Mouse (Mus musculus) neural tube, embryonic 15.5 days (tissue): ENCODE results near the gene Nfia. TPM values are rescaled to one million over a fixed set of nuclear protein-coding genes. Genes with fewer than 3 reads are reported as not detected.

ENCODE experiments used
- ATAC-seq: fragments of 200-750 bp; cut with Nextera tagmentation; 2 replicates; pipeline ENCODE4 v1.8.0; 2017; ENCODE audit warnings: mild to moderate bottlenecking, moderate TSS enrichment, moderate library complexity; ENCODE audit not compliant: low FRiP score
- H3K27ac ChIP-seq: fragments of 300-500 bp; sonication (generic); replicated peaks from 2 replicates; pipeline ENCODE4 v1.5.1; 2015; ENCODE audit warnings: mild to moderate bottlenecking, inconsistent platforms
- H3K27me3 ChIP-seq: fragments of 300-500 bp; sonication (generic); replicated peaks from 2 replicates; pipeline ENCODE4 v1.6.1; 2015; ENCODE audit warnings: inconsistent platforms
- H3K36me3 ChIP-seq: fragments of 300-500 bp; sonication (generic); 2 replicates; pipeline ENCODE4 v1.6.1; 2015; ENCODE audit warnings: inconsistent platforms
- H3K4me1 ChIP-seq: fragments of 300-500 bp; sonication (generic); 2 replicates; pipeline ENCODE4 v1.6.1; 2015; ENCODE audit warnings: inconsistent platforms
- H3K4me2 ChIP-seq: fragments of 300-500 bp; sonication (generic); 2 replicates; pipeline ENCODE4 v1.6.1; 2015; ENCODE audit warnings: inconsistent platforms, mild to moderate bottlenecking, moderate library complexity
- H3K4me3 ChIP-seq: fragments of 300-500 bp; sonication (generic); replicated peaks from 2 replicates; pipeline ENCODE4 v1.5.1; 2015; ENCODE audit warnings: mild to moderate bottlenecking, inconsistent platforms
- H3K9ac ChIP-seq: fragments of 300-500 bp; sonication (generic); replicated peaks from 2 replicates; pipeline ENCODE4 v1.6.1; 2015; ENCODE audit warnings: mild to moderate bottlenecking, inconsistent platforms
- H3K9me3 ChIP-seq: fragments of 300-500 bp; sonication (generic); replicated peaks from 2 replicates; pipeline ENCODE4 v1.6.1; 2016; ENCODE audit warnings: inconsistent platforms
- WGBS: fragments of 180-500 bp; shearing (Covaris S2); methylation state at CpG from one replicate; pipeline ENCODE4 v1.1.7; 2015; ENCODE audit warnings: mixed read lengths; 5-methylcytosine and 5-hydroxymethylcytosine counted together
- polyA plus RNA-seq: library from polyadenylated mRNA; unstranded; fragments of >200 nt; fragmentation: Nextera tagmentation; extraction: Ambion mirVana; gene quantifications from 2 replicates; pipeline ENCODE4 v1.2.1, GENCODE M21; 2015

Nfia gene
- polyA plus RNA-seq, 1 experiment from 2014 or later: 36.0 TPM

DNA sequence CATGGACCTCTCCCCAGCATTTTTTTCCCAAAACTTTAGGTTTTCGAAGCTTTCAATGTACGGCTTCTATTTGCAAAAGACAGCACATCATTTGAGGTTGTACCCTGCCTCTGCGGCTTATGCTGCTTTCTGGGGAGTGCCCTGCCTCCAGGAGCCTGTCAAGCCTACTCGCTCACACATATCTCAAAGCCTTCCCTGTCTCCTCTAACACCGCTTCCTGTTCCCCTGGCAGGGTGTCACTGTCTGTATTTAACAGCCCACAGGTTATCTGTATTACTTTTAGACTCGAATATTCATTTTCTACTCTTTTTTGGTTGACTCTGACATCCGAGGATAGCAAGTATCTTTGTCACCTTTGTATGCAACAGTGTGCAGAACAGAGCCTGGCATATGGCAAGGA, 304.1 kb downstream of the Nfia start:
- no peak for ATAC-seq
- no peak overlapping the region for H3K9ac ChIP-seq
- H3K36me3 ChIP-seq: no peaks in the 10 kb centered on the region
- no peaks in the 10 kb centered on the region for H3K4me1 ChIP-seq
- no peak overlapping the region for H3K4me3 ChIP-seq
- no peak overlapping the region for H3K4me2 ChIP-seq
- H3K9me3 ChIP-seq: no peaks in the 10 kb centered on the region
- WGBS: 91% methylated on average over 7 of the region's 7 CpGs
- H3K27ac ChIP-seq: no peak overlapping the region
- H3K27me3 ChIP-seq: no peaks in the 10 kb centered on the region

DNA sequence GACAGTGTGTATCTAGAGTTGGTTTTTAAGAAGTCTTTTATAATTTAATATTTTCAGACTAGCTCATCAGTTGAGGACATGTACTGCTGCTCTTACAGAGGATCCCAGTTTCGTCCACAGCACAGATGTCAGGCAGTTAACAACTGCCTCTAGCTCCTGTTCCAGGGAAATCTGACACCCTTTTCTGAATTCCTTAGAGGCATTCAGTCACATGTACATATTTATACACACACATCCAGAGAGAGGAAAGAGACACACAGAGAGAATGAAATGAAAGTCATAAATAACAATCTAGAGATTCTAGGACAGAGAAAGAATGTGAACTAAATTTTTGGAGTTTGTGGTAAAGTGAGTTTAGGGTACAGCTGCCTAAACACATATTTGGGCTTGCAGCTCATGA, 308.1 kb downstream of the Nfia start:
- H3K4me3 ChIP-seq: no peak overlapping the region
- ATAC-seq: no peak
- no peaks in the 10 kb centered on the region for H3K9me3 ChIP-seq
- no peak overlapping the region for H3K4me2 ChIP-seq
- H3K9ac ChIP-seq: no peak overlapping the region
- no peak overlapping the region for H3K27ac ChIP-seq
- no peaks in the 10 kb centered on the region for H3K27me3 ChIP-seq
- no peaks in the 10 kb centered on the region for H3K4me1 ChIP-seq
- H3K36me3 ChIP-seq: no peaks in the 10 kb centered on the region
- WGBS: 50% methylated on average over 1 of the region's 1 CpGs

DNA sequence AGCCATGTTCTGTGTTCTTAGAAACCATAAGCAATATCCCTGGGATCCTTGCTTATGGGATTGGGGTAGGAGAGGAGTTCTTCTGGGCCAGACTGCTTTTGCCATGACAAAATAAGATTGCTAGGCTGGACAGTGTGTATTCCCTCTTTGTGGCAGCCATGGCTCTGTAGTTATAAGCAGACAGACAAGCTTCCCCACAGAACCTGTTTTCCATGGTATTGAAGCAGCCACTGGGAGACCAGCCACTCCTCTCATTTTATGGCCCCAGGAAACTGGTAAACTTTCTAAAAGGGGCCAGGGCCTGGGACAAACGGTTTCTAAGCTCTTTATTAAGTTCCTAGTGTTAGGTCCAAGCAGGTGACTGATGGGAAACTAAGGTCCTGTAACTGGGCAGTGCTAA, 309.4 kb downstream of the Nfia start:
- WGBS: 14% methylated on average over 1 of the region's 1 CpGs
- no peak overlapping the region for H3K9ac ChIP-seq
- no peak for ATAC-seq
- H3K27ac ChIP-seq: no peak overlapping the region
- no peak overlapping the region for H3K4me2 ChIP-seq
- H3K4me1 ChIP-seq: no peaks in the 10 kb centered on the region
- H3K36me3 ChIP-seq: no peaks in the 10 kb centered on the region
- no peak overlapping the region for H3K4me3 ChIP-seq
- no peaks in the 10 kb centered on the region for H3K27me3 ChIP-seq
- no peaks in the 10 kb centered on the region for H3K9me3 ChIP-seq

DNA sequence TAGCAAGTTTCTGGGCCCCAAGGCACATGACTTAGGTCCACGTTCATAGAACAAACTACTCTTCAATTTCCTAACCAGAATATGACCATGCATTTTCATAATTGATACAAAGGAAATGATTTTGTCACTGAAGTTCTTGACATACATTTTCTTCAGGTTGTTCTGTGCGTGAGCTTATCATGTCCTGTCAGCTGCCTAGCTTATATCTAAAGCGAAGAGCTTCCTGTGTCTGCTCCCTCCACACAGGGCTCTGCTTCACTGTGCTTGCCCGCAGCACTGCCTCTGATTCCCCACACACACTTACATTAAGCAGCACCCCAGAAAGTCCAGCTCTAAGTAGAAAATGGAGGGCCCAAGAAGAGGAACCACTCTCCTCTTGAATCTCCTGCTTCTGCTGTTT, 310.0 kb downstream of the Nfia start:
- Histone ChIP-seq H3K27me3 (no peaks in the 10 kb centered on the region), H3K9me3 (no peaks in the 10 kb centered on the region), H3K4me1 (no peaks in the 10 kb centered on the region), H3K27ac (no peak overlapping the region), H3K4me3 (no peak overlapping the region), H3K36me3 (no peaks in the 10 kb centered on the region), H3K9ac (no peak overlapping the region), H3K4me2 (no peak overlapping the region)
- no peak for ATAC-seq
- 91% methylated on average over 4 of the region's 4 CpGs for WGBS

DNA sequence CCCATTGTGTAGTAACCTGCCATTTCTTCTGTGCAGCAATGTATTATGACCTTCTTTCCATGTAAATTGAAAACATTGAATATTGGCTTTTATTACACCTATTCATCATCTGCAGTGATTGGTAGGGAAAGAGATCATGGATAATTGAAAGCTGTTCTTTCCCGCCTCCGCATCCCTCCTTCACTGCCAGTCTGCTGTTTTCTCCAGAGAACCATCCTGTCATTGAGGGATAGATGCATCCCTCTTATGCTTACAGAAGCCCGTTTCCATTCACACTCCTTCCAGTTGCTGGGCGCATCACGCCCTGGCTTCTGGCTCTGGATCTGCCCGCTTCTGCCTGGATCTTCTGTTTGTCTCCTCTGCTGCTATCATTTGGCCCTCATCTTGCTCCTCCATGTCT, 312.5 kb downstream of the Nfia start:
- Histone ChIP-seq H3K4me2 (no peak overlapping the region), H3K4me1 (no peaks in the 10 kb centered on the region), H3K27ac (no peak overlapping the region), H3K27me3 (no peaks in the 10 kb centered on the region), H3K4me3 (no peak overlapping the region), H3K36me3 (no peaks in the 10 kb centered on the region), H3K9me3 (no peaks in the 10 kb centered on the region), H3K9ac (no peak overlapping the region)
- 68% methylated on average over 6 of the region's 6 CpGs for WGBS
- ATAC-seq: no peak

DNA sequence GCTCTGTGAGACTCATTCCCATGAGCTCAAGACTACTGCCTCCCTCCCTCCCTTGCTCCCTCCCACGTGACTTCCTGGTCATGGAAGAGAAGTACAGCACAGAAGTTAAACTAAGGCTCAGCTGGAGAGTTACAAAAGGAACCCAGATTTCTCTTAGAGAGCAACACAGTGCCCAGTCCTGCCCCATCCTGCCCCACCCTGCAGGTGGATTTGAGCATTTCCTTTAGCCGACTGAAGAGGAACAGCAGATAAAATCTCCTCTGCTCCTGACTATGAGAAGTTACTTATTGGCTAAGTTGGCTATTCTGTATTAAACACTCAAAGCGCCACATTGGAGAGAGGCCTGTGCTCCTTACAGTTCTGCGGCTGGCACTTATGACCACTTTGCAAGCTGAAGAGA, 314.4 kb downstream of the Nfia start:
- 79% methylated on average over 4 of the region's 4 CpGs for WGBS
- H3K4me1 ChIP-seq: no peaks in the 10 kb centered on the region
- H3K27me3 ChIP-seq: no peaks in the 10 kb centered on the region
- H3K4me3 ChIP-seq: no peak overlapping the region
- no peak for ATAC-seq
- H3K27ac ChIP-seq: no peak overlapping the region
- no peak overlapping the region for H3K4me2 ChIP-seq
- no peaks in the 10 kb centered on the region for H3K36me3 ChIP-seq
- H3K9me3 ChIP-seq: no peaks in the 10 kb centered on the region
- no peak overlapping the region for H3K9ac ChIP-seq

DNA sequence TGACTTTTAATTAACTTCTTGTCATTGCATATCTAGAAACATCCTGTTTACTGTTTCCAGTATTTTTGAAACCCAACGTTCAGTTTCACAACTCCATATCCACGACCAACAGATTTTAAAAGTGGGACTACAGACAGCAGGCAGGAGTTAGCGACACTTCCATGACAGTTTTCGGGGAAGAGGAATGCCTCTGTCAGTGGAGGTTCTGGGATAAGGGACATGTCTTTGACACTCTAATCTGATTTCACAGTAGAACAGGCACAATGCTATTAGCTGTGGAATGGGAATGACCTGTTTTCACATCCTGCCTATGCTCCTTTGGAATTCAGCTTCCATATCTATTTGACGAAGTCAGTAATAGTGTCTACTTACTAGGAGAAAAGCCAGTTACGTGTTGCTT, 317.5 kb downstream of the Nfia start:
- WGBS: 81% methylated on average over 6 of the region's 6 CpGs
- Histone ChIP-seq H3K9ac (no peak overlapping the region), H3K4me2 (no peak overlapping the region), H3K4me1 (peaks cover 10% of the 10 kb centered on the region), H3K4me3 (no peak overlapping the region), H3K9me3 (no peaks in the 10 kb centered on the region), H3K36me3 (no peaks in the 10 kb centered on the region), H3K27ac (no peak overlapping the region), H3K27me3 (no peaks in the 10 kb centered on the region)
- no peak for ATAC-seq

DNA sequence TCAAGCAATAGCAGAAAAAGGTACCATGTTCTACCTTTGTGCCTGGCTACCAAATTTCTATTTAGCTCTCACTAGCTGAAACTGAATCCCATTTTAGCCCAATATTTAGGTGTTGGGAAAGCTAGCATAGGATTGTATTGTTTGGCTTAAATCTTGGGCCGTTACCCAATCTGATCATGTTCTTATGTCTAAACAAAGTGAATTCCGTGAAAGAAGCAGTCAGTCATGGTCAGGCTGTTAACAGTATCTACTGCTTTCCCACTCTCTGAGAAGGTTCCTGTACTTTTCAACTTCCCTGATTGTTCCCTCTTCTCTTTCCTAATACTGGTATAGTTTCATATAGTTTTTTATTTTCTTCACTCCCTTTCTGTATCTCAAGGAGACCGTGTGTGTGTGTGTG, 318.1 kb downstream of the Nfia start:
- no peaks in the 10 kb centered on the region for H3K27me3 ChIP-seq
- H3K36me3 ChIP-seq: no peaks in the 10 kb centered on the region
- H3K4me3 ChIP-seq: no peak overlapping the region
- H3K9me3 ChIP-seq: no peaks in the 10 kb centered on the region
- no peak for ATAC-seq
- 85% methylated on average over 3 of the region's 3 CpGs for WGBS
- H3K9ac ChIP-seq: no peak overlapping the region
- H3K27ac ChIP-seq: no peak overlapping the region
- peaks cover 10% of the 10 kb centered on the region for H3K4me1 ChIP-seq
- H3K4me2 ChIP-seq: no peak overlapping the region

DNA sequence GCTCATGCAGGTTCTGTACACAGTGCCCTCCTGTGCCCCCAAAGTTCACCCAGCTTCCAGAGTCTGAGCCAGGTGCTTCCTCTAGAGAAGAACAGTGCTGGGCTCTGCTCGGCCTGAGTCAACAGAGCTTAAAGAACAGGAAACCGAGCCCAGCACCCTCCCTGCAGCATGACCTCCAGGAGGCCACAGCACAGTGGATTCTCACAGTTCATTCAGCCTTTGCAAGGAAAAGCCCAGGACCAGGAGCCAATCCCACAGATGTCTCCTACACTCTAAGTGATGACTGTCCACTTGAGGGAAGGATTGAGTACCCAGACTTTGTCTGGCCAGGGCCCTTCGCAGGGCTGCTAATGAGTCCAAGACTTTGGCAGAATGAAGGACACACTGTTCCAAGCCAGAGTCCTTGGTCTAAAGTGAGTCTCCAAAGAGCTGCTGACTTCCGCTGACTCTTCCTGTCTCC, 318.9 kb downstream of the Nfia start:
- no peak overlapping the region for H3K4me2 ChIP-seq
- no peaks in the 10 kb centered on the region for H3K9me3 ChIP-seq
- H3K4me3 ChIP-seq: no peak overlapping the region
- H3K36me3 ChIP-seq: no peaks in the 10 kb centered on the region
- H3K27me3 ChIP-seq: no peaks in the 10 kb centered on the region
- 0 out of 2 replicates have a peak, but pooled peaks have one; percentile 18 for ATAC-seq
- peaks cover 10% of the 10 kb centered on the region for H3K4me1 ChIP-seq
- peak overlapping the region; percentile 63 for H3K27ac ChIP-seq
- 64% methylated on average over 4 of the region's 4 CpGs for WGBS
- no peak overlapping the region for H3K9ac ChIP-seq

DNA sequence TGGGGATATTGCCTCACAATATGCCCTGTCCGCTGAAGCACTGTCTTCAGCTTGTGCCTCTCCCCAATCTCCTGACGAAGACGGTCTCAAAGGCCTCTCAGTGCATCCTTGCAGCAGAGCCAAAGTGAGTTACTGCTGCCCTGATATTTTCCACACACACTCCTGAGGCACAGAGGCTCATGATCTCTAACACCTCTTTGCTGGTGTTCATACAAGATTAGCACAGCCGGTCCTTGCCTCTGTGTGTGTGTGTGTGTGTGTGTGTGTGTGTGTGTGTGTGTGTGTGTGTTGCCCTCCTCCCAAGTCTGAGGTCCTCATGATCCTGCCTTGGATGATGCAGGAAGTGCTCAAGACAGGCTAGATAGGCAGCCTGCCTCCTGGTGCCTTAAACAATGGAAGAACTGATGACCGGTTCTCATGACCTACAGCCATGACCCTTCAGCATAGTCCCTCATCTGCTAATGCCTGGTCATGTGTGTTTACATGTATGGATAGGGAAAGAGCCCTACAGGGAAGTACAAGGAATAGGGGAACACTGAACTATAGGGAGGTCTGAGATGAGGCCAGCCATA, 319.5 kb downstream of the Nfia start:
- 87% methylated on average over 5 of the region's 5 CpGs for WGBS
- no peaks in the 10 kb centered on the region for H3K36me3 ChIP-seq
- no peak overlapping the region for H3K4me3 ChIP-seq
- H3K27me3 ChIP-seq: no peaks in the 10 kb centered on the region
- peaks cover 10% of the 10 kb centered on the region for H3K4me1 ChIP-seq
- H3K9me3 ChIP-seq: no peaks in the 10 kb centered on the region
- no peak for ATAC-seq
- H3K4me2 ChIP-seq: no peak overlapping the region
- H3K9ac ChIP-seq: no peak overlapping the region
- peak overlapping the region; percentile 63 for H3K27ac ChIP-seq

DNA sequence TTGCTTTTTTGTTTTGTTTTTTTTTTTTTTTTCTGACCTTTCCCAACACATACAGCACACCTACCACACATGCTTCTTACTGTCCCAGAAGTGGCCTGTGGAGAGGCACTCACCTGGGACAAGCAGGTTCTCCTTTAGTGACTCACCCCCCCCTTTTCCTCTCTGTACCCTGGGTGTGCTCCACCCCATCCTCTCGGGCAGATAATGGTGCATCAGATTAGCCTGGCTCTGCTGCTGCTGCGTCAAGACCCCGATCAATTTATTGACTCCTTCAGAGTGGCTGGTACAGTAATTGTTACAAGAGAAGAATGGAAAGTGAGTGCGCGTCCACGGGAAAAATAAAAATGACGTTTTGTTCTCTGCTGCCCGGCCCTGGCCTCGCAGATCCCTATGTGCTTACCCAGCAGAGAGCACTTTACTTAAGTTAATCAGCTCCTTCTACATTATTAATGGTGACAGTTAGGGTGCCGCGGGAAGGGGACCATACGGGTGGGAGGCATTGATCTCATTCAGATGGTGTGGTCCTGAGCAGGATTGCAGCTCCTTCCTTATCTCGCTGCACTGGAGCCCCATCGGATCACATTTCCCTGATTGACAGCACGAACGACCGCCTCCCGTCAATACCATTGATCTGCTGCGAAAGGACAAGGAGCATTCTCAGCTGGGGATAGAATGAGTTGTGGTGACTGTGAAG, 321.7 kb downstream of the Nfia start:
- H3K27ac ChIP-seq: peak overlapping the region; percentile 18; the same call in 1 of the 2 replicates
- H3K27me3 ChIP-seq: no peaks in the 10 kb centered on the region
- peak; percentile 39; the same call in 1 of the 2 replicates for ATAC-seq
- H3K4me1 ChIP-seq: peaks cover 10% of the 10 kb centered on the region
- H3K4me2 ChIP-seq: peak overlapping the region; percentile 49
- no peaks in the 10 kb centered on the region for H3K36me3 ChIP-seq
- H3K9ac ChIP-seq: 0 out of 2 replicates have a peak overlapping the region, but pooled peaks have one; percentile 4
- WGBS: 19% methylated on average over 19 of the region's 19 CpGs
- H3K4me3 ChIP-seq: no peak overlapping the region; the same call in 1 of the 2 replicates
- H3K9me3 ChIP-seq: no peaks in the 10 kb centered on the region

DNA sequence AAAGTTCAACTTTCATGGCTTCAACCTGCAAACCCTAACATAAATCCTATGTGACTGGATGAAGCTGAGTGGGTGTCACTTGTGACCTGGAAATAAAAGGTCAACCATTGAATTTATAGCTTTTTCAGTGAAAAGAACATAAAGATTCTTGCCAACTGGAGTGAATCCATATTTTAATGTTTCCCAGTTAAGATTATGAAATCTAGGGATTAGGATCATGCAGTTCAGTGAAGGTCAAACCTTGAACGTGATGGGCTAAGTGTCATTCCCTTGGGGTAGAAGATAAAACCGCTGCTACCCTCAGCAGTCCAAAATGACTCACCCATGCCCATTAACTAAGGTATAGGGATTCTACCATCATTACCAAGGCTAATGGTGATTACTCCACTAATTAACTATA, 322.5 kb downstream of the Nfia start:
- no peak overlapping the region for H3K4me3 ChIP-seq
- no peaks in the 10 kb centered on the region for H3K9me3 ChIP-seq
- no peaks in the 10 kb centered on the region for H3K27me3 ChIP-seq
- H3K9ac ChIP-seq: no peak overlapping the region
- H3K4me1 ChIP-seq: peaks cover 12% of the 10 kb centered on the region
- H3K4me2 ChIP-seq: no peak overlapping the region
- no peak for ATAC-seq
- 44% methylated on average over 2 of the region's 2 CpGs for WGBS
- H3K36me3 ChIP-seq: no peaks in the 10 kb centered on the region
- no peak overlapping the region for H3K27ac ChIP-seq
